Mouse (Mus musculus) myocyte (in vitro differentiated cells): ENCODE results near the gene Prkag2.

Experiments used
- CEBPB ChIP-seq: IDR thresholded peaks from 2 replicates; pipeline ENCODE4 v1.6.1; 2011; ENCODE audit warnings: mild to moderate bottlenecking, moderate library complexity; ENCODE audit not compliant: poor library complexity, insufficient read depth, severe bottlenecking
- E2F4 ChIP-seq: IDR thresholded peaks from one replicate; pipeline ENCODE4 v1.6.1; 2011; ENCODE audit warnings: mild to moderate bottlenecking, control low read depth, moderate library complexity; ENCODE audit not compliant: insufficient read depth
- MAX ChIP-seq: IDR thresholded peaks from one replicate; pipeline ENCODE4 v1.6.1; 2011; ENCODE audit warnings: low read depth, mild to moderate bottlenecking, control low read depth
- POLR2A ChIP-seq: IDR thresholded peaks from one replicate; pipeline ENCODE4 v1.6.1; 2011; ENCODE audit warnings: low read depth, mild to moderate bottlenecking, control low read depth, moderate library complexity; ENCODE audit not compliant: insufficient read length
- SRF ChIP-seq: IDR thresholded peaks from one replicate; pipeline ENCODE4 v1.6.1; 2011; ENCODE audit warnings: low read depth; ENCODE audit not compliant: control insufficient read depth, insufficient read length
- TCF12 ChIP-seq: IDR thresholded peaks from one replicate; pipeline ENCODE4 v1.6.1; 2011; ENCODE audit warnings: mild to moderate bottlenecking, control low read depth; ENCODE audit not compliant: poor library complexity, insufficient read depth, severe bottlenecking

DNA sequence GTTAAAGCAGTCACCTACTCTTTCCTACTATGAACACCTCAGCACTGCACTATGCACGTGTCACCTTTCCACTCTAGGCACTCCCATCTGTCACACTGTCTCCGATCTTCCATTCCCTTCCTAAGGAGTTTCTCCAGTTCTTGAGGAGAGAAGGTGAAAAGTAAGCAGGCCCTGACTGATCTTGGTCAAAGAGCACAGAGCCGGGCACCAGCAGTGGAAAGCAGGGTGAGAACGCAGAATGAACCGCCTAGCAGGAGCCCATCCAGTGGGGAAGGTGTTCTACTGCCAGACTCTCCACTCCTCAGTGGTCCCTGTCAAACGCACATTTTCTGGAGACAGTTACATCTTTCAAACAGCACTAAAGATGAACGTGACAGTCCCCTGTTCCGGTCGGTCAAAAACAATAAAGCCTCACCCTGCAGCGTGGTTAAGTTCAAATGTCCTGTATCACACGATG is 259.4 kb downstream of the Prkag2 start:
- TF ChIP-seq POLR2A (no peak), TCF12 (no peak), SRF (no peak), MAX (no peak), CEBPB (no peak), E2F4 (no peak)
